In the genomic region with DNA sequence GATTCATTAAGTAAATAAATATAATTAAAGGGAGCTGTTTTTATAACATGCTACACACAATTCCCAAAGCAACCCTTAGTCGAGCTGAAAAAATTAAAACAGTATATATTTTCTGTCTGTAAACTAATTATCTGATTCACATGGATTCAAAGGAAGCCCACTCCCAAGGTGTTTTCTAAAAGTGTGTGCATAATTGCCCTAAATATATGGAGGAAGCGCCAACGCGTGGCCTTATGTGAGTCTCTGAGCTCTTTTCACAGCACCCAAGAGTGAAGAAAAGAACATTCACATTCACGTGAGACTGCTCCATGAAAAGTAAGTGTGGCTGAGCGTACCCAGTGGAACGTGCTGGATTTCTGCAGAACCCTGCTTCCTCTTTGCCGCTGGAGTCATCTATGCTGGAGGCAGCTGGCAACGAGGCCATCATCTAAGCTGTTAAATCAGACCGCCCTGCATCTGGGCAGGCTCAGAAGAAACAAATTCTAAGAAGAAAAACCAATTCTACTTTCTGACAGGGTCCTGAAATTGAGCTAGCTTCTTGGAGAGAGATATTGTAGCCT, we compare ENCODE assay signal across 25 mouse cellular contexts.
DNase-seq lines count a peak whose midpoint lies in the region; ATAC-seq lines count a peak whose summit lies in the region.
"Had no signal": no experiment of that assay in that cellular context is flagged by ENCODE, and none has a peak within 500 bp of the region (broad histone marks: within the 10 kb centered on the region; RNA-seq: fewer than 3 reads in every experiment).

No protein-coding gene starts in this region.

- no peaks in the 10 kb centered on the region for H3K9me3 ChIP-seq in hindbrain, embryonic 16.5 days (ENCODE audit: control insufficient read depth, low read length)
- no peaks in the 10 kb centered on the region for H3K9me3 ChIP-seq in hindbrain, embryonic 13.5 days
- H3K9me3 ChIP-seq in neural tube, embryonic 13.5 days: no peaks in the 10 kb centered on the region
- no peaks in the 10 kb centered on the region for H3K9me3 ChIP-seq in forebrain, embryonic 15.5 days
- H3K9me3 ChIP-seq: embryonic facial prominence, embryonic 12.5 days; forebrain, embryonic 12.5 days; heart, embryonic 10.5 days; heart, embryonic 13.5 days had no signal

- H3K4me3 ChIP-seq in hindbrain, embryonic 16.5 days (ENCODE audit: low read length): no peak overlapping the region
- H3K4me3 ChIP-seq in hindbrain, embryonic 13.5 days: no peak overlapping the region
- H3K4me3 ChIP-seq in neural tube, embryonic 13.5 days: no peak overlapping the region
- H3K4me3 ChIP-seq in forebrain, embryonic 15.5 days: no peak overlapping the region
- H3K4me3 ChIP-seq: embryonic facial prominence, embryonic 12.5 days; erythroblast, embryonic 14.5 days; forebrain, embryonic 12.5 days; heart, adult 2 months; heart, embryonic 10.5 days; heart, embryonic 13.5 days had no signal

- no peaks in the 10 kb centered on the region for H3K36me3 ChIP-seq in hindbrain, embryonic 16.5 days (ENCODE audit: control insufficient read depth, insufficient read depth, low read length)
- H3K36me3 ChIP-seq in hindbrain, embryonic 13.5 days: no peaks in the 10 kb centered on the region
- H3K36me3 ChIP-seq in neural tube, embryonic 13.5 days: no peaks in the 10 kb centered on the region; the same call in 1 of the 2 replicates
- H3K36me3 ChIP-seq in forebrain, embryonic 15.5 days: no peaks in the 10 kb centered on the region
- H3K36me3 ChIP-seq: embryonic facial prominence, embryonic 12.5 days; forebrain, embryonic 12.5 days; G1E; heart, embryonic 10.5 days; heart, embryonic 13.5 days had no signal

- no peak for DNase-seq in frontal cortex, postnatal 25 days (ENCODE audit: low spot score in 2 of 2)
- no peak for DNase-seq in neural tube, embryonic 10.5 days (ENCODE audit: extremely low spot score, low spot score)
- DNase-seq: adrenal gland, postnatal 10 days; adrenal gland, postnatal 36 days; B cell, adult 2 months; cerebellum, adult 18-20 months; cerebellum, adult 9-10 months; cerebellum, postnatal 14 days; gastrocnemius, postnatal 25 days; heart, adult 2 months; heart, postnatal 14 days had no signal

- no peaks in the 10 kb centered on the region for H3K4me1 ChIP-seq in hindbrain, embryonic 16.5 days (ENCODE audit: control insufficient read depth, insufficient read depth, low read depth, low read length)
- no peaks in the 10 kb centered on the region for H3K4me1 ChIP-seq in hindbrain, embryonic 13.5 days (replicated peaks)
- H3K4me1 ChIP-seq in neural tube, embryonic 13.5 days (replicated peaks): no peaks in the 10 kb centered on the region
- H3K4me1 ChIP-seq in forebrain, embryonic 15.5 days: no peaks in the 10 kb centered on the region
- H3K4me1 ChIP-seq: embryonic facial prominence, embryonic 12.5 days; forebrain, embryonic 12.5 days; heart, embryonic 10.5 days; heart, embryonic 13.5 days had no signal

- WGBS in hindbrain, embryonic 16.5 days: 65% methylated on average over 10 of the region's 10 CpGs
- 82% methylated on average over 10 of the region's 10 CpGs for WGBS in hindbrain, embryonic 13.5 days
- WGBS in neural tube, embryonic 13.5 days: 63% methylated on average over 10 of the region's 10 CpGs
- WGBS in forebrain, embryonic 15.5 days: 74% methylated on average over 10 of the region's 10 CpGs

- no peak overlapping the region for H3K9ac ChIP-seq in hindbrain, embryonic 16.5 days (ENCODE audit: low read depth, low read length)
- no peak overlapping the region for H3K9ac ChIP-seq in hindbrain, embryonic 13.5 days
- no peak overlapping the region for H3K9ac ChIP-seq in neural tube, embryonic 13.5 days
- no peak overlapping the region for H3K9ac ChIP-seq in forebrain, embryonic 15.5 days (replicated peaks)
- H3K9ac ChIP-seq: embryonic facial prominence, embryonic 12.5 days; forebrain, embryonic 12.5 days; heart, embryonic 13.5 days had no signal

- peak; percentile 66 for ATAC-seq in frontal cortex, adult (ENCODE audit: low TSS enrichment)
- ATAC-seq in hindbrain, embryonic 16.5 days: peak; percentile 25; the same call in 1 of the 2 replicates
- no peak for ATAC-seq in hindbrain, embryonic 13.5 days (ENCODE audit: low FRiP score)
- peak; percentile 62; the same call in 1 of the 2 replicates for ATAC-seq in neural tube, embryonic 13.5 days (ENCODE audit: low read depth)
- ATAC-seq in forebrain, embryonic 15.5 days (replicated peaks): no peak
- ATAC-seq: forebrain, embryonic 16.5 days; intestine, postnatal 0 days; Patski had no signal

- H3K27me3 ChIP-seq in hindbrain, embryonic 16.5 days (replicated peaks; ENCODE audit: control insufficient read depth, insufficient read depth, low read length): no peaks in the 10 kb centered on the region
- H3K27me3 ChIP-seq in hindbrain, embryonic 13.5 days: no peaks in the 10 kb centered on the region
- no peaks in the 10 kb centered on the region for H3K27me3 ChIP-seq in neural tube, embryonic 13.5 days
- H3K27me3 ChIP-seq in forebrain, embryonic 15.5 days: no peaks in the 10 kb centered on the region
- H3K27me3 ChIP-seq: embryonic facial prominence, embryonic 12.5 days; forebrain, embryonic 12.5 days; heart, embryonic 13.5 days; Patski had no signal

- no peak overlapping the region for H3K4me2 ChIP-seq in hindbrain, embryonic 16.5 days (ENCODE audit: low read length)
- no peak overlapping the region for H3K4me2 ChIP-seq in hindbrain, embryonic 13.5 days
- H3K4me2 ChIP-seq in neural tube, embryonic 13.5 days: no peak overlapping the region
- H3K4me2 ChIP-seq in forebrain, embryonic 15.5 days (replicated peaks): no peak overlapping the region
- H3K4me2 ChIP-seq: embryonic facial prominence, embryonic 12.5 days; forebrain, embryonic 12.5 days; heart, embryonic 13.5 days had no signal

- H3K27ac ChIP-seq in hindbrain, embryonic 16.5 days (ENCODE audit: low read depth, low read length): no peak overlapping the region
- H3K27ac ChIP-seq in hindbrain, embryonic 13.5 days: no peak overlapping the region
- no peak overlapping the region for H3K27ac ChIP-seq in neural tube, embryonic 13.5 days (replicated peaks)
- H3K27ac ChIP-seq in forebrain, embryonic 15.5 days (replicated peaks): no peak overlapping the region
- H3K27ac ChIP-seq: embryonic facial prominence, embryonic 12.5 days; forebrain, embryonic 12.5 days; heart, adult 2 months; heart, embryonic 10.5 days; heart, embryonic 13.5 days had no signal

Comparison
In these comparisons a context has a peak if more than half of its experiments do, and no peak if none do; other contexts are left out.
1. ATAC-seq: peak in frontal cortex, adult (single experiment), hindbrain, embryonic 16.5 days (single experiment) and neural tube, embryonic 13.5 days (single experiment); none in hindbrain, embryonic 13.5 days (single experiment) and forebrain, embryonic 15.5 days (single experiment).